Mouse (Mus musculus) E14TG2a.4 (cell line): ENCODE results near the gene 4930486L24Rik.

Source experiments
- CTCF ChIP-seq: conservative IDR thresholded peaks from 2 replicates; pipeline ENCODE4 v1.5.1; 2014; ENCODE audit warnings: low read length
- POU5F1 ChIP-seq: IDR thresholded peaks from 2 replicates; pipeline ENCODE4 v1.6.1; 2014; ENCODE audit warnings: low read length, borderline replicate concordance

GRCm38 (mm10) chr13:60892301-60892700 is 28.0 kb upstream of the 4930486L24Rik start:
- TF ChIP-seq CTCF = no peak
- no peak for TF ChIP-seq POU5F1
